Mouse (Mus musculus): Measurements from ENCODE around the gene Tefm.
"Not testable (repeated sequence)": the region's sequence is repeated elsewhere in the genome, so short reads cannot be mapped to it uniquely, and the experiment has no call there.

Tefm gene

DNA sequence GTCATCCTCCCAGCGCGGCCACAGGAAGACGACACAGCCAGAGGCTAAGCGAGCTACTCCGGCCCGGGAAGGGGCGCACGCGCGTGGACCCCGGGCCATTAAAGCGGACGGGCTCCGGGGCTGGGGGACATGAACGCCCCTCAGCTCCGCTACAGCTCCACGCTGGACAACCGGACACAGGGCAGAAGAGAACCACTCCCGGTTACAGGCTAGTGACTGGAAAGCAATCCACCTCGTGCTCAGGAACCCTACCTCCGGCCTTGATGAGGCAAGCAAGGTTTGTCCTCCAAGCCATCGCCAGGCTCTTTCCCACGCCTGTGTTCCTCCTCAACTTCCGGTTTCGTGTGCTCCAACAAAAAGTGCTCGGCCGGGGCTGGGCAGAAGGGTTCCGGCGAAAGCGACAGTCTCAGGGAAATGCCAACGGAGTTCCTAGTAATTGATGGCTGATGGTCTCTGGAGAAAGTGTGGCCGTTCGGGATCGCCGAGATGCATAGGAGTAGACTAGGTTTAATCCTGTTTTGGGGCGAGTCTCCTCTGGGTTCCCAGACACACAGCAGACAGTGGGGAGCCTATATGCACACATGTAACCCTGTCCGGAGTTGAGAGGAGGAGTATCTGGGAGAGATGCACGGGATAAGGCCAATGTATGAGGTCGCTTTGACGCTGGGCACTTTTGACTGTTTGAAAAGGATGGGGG, at the start of gene Tefm:
Gene Tefm (minus strand): TSS at position 351 of the 697 bp plus-strand sequence.
- DNase-seq (ENCODE audit: low spot score in 2 of 2) = peak; percentile 74 to 85

DNA sequence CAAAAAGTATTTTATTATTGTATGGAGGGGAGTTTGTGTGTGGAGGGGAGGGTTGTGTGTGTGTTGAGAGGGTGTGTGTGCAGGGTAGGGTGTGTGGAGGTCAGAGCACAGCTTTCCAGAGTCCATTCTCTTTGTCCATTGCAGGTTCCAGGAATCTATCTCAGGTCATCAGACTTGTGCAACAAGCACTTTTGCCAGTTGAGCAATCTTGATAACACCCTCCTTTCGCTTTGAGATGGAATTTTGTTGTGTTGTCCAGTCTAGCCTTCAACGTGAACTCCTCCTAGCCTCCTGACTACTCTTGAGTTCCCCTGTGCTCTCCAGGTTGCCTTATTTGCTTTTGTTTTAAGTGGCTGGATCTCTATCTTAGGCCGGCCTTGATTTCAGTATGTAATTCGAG, 48.3 kb upstream of the Tefm start:
- no peak for DNase-seq (ENCODE audit: low spot score in 2 of 2)

DNA sequence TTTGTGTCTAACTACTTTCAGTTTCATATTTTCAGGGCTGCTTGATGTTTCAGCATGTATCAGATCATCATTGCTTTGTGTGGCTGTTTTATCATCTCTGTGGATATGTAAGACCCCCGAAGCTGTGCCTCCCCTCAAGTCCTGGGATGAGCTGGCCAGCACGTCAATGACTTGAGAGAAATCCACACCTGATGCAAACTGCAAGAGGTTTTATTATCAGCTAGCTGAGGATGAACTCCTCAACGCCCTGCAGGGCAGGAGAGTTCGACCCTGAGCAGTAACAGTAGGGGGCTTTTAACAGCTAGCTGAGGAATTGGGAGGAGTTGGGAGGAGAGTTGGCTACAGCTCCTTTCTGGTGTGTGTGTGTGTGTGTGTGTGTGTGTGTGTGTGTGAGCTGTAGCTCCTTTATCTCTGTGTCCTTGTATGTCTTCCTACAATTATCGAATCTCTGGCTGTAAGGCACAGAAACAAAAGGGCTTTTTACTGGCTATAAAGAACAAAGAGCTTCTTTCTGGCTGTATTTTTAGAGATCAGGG, 43.5 kb upstream of the Tefm start:
- not testable (repeated sequence) for DNase-seq (ENCODE audit: low spot score in 2 of 2)

DNA sequence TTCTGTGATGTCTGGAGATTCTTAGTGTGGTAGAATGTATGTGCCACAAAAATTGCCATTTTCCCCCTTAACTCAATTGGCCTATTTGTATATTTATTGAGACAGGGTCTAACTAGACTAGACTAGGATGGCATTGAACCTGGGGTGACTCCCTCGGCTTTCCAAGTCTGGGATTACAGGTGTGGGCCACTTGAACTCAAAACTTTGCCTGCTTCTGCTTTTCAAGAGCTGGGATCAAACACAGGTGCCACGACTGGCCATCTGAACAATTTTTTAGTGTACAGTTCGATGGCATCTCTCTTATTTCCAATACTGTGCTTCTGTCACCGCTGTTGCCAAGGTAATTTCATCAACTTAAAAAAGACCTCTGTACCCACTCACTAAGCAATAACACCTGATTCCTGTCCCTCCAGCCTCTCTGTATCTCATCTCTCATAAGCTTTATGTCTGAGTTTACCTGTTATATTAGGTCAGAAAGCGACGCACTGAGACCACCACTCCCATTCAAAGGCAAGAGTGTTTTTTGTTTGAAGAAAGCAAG, 42.6 kb upstream of the Tefm start:
- no peak for DNase-seq (ENCODE audit: low spot score in 2 of 2)

DNA sequence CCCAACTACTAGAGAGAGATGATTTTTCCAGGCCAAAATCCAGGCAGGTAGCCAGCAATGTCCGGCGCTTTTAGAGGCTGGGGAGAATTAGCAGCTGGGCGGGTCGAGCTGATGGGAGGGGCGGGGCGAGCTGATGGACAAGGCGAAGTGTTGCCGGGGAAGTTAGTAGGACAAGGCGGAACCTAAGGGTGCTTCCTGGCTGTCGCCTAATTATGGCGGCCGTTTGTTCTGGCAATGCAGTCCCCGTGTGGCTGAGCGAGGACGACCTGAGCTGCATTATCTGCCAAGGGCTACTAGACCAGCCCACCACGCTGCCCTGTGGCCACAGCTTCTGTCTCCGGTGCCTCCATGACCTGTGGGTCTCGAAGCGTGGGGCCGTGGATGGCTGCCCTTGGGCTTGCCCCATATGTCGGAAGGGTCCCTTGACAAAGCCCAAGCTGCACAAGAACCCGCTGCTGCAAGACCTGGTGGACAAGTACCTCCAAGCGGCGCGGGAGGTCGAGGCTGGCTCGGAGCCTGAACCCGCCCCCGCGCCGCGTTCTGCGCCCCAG, 41.8 kb upstream of the Tefm start, which contains the start of gene Rnf135:
Gene Rnf135 (plus strand): TSS at position 147 of the 551 bp plus-strand sequence.
- peak; percentile 72 to 85 for DNase-seq (ENCODE audit: low spot score in 2 of 2)

DNA sequence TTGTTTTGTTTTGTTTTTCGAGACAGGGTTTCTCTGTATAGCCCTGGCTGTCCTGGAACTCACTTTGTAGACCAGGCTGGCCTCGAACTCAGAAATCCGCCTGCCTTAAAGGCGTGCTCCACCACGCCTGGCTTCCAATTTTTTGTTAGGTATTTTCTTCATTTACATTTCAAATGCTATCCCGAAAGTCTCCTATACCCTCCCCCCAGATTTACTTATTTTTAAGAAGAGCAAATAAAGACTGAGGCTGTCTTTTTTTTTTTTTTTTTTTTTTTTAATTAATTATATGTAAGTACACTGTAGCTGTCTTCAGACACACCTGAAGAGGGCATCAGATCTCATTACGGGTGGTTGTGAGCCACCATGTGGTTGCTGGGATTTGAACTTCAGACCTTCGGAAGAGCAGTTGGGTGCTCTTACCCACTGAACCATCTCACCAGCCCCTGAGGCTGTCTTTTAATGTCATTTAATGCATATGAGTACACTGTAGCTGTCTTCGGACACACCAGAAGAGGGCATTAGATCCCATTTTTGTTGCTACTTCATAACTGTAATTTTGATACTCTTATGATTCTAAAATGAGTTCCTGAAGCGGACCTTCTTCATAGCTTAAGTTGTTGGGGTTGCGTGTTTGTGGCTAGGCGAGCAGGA, 41.2 kb upstream of the Tefm start:
- DNase-seq (ENCODE audit: low spot score in 2 of 2) = not testable (repeated sequence)

DNA sequence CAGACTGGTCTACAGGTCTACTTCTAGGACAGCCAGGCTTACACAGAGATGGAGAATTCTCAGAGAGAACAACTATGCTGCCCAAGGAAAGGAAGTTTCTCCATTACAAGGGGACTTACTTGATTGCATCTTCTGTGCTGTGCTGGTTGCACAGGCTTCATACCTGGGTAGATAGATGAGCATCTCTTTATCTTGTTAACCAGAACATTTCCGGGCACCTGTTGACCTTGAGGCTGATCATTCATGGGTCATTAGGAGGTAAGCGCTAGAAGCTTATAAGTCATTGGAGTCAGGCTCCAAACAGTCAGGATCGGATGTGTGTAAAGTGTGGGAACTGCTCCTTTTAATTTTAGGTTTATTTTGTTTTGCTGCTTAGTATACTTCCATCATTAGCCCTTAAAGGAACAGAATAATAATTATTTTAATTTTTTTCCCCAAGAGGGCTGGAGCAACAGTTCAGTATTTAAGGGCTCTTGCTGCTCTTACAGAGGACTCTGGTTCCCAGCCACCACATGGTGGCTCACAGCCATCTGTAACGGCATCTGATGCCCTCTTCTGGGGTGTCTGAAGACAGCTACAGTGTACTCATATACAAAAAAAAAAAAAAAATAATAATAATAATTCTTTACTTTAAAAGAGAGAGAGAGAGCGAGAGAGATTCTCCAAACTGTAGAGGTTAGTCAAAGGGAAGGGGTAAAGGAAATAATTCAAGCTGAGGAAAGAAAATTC, 39.2 kb upstream of the Tefm start:
- DNase-seq (ENCODE audit: low spot score in 2 of 2) = no peak

DNA sequence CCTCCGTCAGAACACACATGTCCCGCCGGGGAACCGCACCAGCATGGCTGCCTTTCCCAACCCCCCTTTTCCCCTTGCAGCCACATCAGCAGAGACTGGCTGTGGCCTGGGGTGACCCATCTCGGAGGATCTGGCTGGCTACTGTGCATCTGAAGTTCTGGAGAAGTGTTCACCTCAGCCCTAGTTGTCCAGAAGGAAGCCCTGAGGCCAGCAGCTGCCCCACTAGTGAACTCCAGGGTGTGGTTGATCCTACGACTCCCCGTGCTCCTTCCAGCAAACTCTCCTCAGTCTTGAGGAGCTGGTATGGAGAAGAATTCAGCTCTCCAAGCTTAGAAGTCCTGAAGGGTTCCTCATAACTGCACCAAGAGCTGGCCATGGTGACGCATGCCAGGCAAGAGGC, 36.3 kb upstream of the Tefm start:
- no peak for DNase-seq (ENCODE audit: low spot score in 2 of 2)

DNA sequence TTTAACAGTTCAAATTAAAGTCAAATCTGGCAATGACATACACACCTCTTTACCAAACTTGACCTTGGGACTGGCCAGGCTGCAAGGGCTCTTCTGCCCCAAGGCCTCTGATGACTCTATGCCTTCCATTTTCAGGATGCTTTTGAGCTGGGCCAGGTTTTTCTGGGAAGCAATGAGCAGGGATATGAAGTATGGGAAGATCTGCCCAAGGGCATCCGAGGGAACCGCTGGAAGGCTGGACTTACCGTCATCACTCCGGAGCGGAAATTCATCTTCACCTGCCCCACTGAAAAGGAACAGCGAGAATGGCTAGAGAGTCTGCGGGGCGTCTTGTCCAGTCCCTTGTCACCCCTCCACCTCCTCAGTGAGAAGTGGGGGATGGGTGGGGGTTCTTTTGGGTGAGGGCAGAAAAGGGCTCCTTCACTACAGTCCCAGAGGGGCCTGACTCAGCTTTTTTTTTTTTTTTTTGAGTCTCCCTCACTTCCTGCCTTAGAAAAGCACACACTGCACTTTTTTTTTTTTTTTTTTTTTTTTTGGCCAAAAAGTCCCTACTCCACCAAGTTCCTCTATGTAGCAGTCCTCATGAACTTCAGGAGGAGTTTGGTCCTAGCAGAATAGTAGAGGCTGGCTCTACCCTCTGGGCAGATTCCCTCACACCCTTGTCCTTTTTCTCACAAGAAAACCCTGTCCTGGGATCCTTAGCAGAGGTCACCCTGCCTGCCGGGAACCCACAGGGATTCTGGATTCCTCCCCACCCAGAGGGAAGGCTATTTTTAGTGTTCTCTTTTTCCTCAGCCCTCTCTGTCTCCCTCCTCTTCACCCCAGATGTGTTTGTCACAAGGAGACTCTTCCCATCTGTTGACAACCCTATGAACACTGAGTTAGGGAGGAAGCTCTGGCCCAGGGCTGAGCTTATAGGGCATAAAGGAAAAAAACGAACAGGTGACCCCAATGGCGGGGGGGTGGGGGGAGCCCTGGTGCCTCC, 35.2 kb upstream of the Tefm start:
- no peak for DNase-seq (ENCODE audit: low spot score in 2 of 2)

DNA sequence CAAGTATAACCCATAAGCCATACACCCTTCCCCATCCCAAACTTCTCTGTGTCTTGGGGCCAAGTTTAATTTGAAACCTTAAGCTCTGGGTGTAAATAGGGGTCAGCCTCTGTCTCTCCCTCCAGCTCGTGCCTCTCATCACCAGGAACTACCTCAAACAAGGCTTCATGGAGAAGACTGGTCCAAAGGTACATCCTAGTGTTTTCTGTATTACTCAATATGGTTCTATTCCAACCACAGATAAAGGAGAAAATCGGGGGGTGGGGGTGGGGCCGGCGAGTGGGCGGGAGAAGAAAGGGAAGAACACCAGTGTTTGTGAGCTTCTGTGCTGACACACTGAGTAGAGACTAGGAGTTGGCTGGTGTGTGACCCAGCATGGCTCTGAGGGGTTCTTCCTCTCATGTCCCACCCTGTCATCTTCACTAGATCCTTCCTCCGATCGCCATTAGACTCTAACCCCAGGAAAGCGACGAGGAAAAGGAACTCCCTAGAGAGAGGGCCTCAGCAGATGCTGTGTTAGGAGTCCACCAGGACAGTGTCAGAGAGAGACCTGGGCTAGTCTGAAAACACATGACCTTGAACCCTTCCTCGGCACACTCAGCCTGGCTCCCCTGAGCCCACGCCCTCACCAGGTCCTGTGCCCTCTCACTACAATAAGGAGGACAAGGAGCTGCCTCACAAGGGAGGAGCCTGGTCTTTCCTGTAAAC, 32.1 kb upstream of the Tefm start:
- no peak for DNase-seq (ENCODE audit: low spot score in 2 of 2)

DNA sequence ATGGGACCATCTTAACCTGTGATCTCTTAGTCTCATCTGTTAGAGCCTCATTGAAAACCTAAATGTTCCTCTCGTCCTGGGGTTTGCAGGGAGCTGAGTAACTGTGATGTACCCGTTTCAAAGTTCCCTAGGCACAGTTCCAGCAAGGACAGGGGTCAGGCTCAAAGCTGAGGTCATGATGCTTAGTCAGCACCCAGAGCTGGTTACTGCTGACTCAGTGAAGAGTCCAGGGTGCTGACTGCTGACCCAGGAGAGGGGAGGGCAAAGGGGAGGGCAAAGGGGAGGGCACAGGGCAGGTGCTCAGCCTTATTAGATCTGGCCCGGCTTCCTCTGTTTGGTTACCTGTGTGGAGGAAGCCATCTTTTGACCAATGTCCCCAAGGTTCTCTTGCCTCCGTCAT, 29.9 kb upstream of the Tefm start:
- no peak for DNase-seq (ENCODE audit: low spot score in 2 of 2)

DNA sequence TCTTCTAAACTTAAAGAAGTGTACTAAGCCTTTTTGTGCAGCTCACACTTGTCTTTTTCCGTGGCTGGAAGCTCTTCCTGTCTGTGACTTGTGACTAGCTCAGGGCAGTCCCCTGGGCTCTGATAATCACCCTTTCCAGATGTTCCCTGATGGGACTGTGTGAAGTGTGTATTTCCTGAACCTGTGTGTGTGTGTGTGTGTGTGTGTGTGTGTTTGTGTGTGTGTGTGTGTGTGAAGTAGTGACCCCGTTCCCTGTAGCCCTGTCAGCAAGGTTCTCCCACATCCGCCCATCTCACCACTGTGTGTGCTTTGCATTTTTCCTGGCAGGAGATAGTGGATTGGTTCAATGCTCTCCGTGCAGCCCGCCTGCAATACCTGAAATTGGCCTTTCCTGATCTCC, 28.4 kb upstream of the Tefm start:
- DNase-seq (ENCODE audit: low spot score in 2 of 2) = no peak

DNA sequence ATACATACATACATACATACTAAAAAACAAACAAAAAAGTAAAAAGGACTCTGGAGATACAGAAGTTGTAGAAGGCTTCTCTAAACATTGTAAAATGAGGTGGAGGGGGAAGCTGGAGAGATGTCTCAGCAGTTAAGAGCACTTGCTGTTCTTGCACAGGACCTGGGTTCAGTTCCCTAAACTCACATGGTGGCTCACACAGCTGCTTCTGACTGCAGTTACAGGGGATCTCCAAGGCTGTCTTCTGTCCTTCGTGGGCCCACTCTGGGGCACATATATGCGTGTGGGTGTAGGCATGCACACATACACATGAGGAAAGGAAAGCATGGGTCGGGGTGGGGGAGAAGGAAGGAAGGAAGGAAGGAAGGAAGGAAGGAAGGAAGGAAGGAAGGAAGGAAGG, 27.7 kb upstream of the Tefm start:
- DNase-seq (ENCODE audit: low spot score in 2 of 2) = no peak

DNA sequence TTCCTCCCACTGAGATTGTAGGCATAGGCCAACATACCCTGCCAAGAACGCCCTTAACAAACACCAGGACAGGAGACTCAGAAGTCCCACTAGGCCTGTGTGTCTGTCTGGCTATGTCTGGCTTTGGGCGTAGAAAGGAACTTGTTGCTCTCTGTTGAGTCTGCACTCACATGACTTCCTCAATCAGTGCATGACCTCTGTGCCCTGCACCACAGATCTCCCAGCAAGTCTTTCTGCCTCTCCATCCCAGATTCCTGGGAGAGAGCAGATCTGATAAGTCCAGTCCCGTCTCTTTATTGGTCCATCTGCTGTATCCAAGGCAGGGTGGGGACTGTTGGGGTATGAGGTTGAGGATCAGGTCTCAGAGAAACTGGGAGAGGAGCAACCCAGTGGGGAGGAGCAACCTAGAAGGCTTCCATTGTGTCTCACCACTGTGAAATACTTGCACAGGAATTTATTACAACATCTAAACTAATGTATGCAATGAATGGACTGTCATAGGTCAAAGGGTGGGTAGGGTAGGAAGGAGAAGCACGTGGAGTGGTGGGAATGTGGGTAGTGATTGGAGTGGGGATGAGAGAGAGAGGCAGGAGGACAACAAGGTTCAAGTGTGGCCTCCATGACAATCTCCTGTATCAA, 26.8 kb upstream of the Tefm start:
- DNase-seq (ENCODE audit: low spot score in 2 of 2) = no peak

DNA sequence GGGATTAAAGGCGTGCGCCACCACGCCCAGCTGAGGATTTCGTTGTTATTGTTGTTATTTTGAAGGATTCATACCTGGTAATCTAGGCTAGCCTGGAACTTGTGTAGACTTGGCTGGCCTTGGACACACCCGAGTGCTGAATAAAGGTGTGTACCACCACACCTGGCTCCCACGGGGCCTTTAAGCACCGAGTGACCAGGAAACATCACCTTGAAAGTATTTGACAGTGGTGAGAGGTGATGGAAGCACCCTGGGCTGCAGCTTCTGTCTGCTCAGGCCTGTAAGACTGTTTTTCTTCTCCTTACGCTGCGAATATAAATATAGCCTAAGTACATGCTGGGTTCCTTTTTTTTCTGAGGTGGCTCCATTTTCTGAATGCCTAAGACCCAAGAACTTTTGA, 26.1 kb upstream of the Tefm start:
- DNase-seq (ENCODE audit: low spot score in 2 of 2) = no peak

DNA sequence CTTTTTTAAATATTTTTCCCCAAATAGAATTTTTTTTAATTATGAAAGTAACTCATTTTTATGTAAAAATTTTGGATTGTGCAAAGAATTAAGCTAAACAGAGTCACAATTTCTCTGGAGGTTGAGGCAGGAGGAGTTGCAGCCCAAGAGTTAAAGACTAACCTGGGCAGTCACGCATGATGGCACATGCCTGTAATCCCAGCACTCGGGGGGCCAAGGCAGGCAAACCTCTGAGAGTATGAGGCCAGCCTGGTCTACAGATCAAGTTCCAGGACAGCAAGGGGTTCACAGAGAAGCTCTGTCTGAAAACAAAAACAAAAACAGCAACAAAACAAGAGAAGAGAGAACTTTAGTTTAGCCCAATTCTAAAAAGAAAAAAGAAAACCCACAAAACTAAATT, 22.2 kb upstream of the Tefm start:
- DNase-seq (ENCODE audit: low spot score in 2 of 2) = no peak

DNA sequence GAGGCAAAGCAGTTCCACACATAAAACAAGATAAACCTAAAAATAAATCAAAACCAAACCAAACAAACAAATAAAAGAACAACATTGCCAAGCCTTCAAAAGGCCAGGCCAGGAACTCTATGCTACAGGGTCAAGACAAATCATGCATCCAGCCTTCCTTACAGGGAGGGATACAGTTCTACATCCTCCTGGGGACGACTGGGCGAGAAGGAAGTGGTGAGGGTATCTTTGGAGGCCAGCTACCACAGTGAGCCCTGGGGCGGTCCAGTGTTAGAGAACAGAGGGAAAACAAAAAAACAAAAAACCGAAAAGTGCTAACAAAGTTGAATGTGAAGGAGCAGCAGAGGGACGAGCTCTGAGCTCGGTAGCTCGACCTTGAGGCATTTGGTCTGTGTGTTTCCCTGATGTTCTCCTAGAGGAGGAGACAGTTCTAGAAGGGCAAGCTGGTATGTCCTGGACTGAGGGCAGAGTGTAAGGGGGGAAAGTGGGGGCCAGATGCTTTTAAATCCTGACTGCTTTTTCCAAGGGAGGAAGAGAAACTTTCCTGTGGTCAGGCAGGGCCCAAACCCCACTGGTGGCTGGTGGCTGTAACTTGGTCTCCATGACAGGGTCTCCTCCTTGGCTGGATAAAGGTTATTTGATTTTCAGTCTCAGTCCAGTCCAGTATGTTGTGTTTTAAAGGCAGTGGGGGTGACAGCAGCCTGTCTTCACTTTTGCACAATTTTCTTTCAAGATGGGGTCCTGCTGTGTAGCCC, 21.6 kb upstream of the Tefm start:
- DNase-seq (ENCODE audit: low spot score in 2 of 2) = no peak

DNA sequence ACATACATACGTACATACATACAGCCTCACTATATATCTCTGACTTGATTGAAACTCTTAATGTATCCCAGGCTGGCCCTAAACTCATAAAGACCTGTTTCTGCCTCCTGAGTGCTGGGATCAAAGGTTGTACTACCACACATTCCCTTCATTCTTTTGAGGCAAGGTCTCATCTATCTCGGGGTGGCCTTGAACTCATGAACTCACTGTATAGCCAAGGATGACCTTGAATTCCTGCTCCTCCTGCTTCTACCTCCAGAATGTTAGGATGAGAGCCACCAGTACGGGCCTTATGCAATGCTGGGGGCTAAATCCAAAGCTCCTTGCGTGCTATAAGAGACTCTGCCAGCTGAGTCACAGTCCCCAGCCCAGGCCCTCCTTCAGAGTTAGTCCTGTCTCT, 19.1 kb upstream of the Tefm start:
- DNase-seq (ENCODE audit: low spot score in 2 of 2) = no peak

DNA sequence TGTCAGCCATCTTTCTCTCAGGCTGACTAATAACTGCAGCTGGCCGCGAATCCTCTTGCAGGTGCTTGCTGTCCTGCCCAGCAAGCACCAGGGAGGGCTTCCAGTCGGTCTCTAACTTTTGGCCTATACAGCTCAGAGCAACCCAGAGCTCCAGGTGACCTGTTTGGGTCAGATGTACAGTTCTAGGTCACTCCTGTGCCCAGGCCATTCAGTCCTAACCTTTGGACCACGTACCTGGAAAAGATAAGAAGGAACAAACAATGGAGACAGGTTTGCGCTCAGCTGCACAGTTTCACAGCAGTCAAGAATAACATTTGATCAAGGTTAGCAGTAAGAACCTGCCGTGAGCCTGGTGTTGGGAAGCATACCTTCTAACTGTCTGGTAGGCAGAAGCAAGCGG, 17.0 kb upstream of the Tefm start:
- no peak for DNase-seq (ENCODE audit: low spot score in 2 of 2)
